Mouse (Mus musculus) right cerebral cortex, postnatal 10 days (tissue): ENCODE measurements around the gene Hsp90aa1.
A peak's percentile ranks its signal among the peaks of the same experiment; 100 is the strongest.
"Not testable (repeated sequence)": the region's sequence is repeated elsewhere in the genome, so short reads cannot be mapped to it uniquely, and the experiment has no call there.

ENCODE experiments used
- DNase-seq, 2 experiments: peaks; one replicate each; pipeline ENCODE4 v3.0.0; 2021; ENCODE audit warnings: low spot score in 2 of 2

Hsp90aa1 gene

DNA sequence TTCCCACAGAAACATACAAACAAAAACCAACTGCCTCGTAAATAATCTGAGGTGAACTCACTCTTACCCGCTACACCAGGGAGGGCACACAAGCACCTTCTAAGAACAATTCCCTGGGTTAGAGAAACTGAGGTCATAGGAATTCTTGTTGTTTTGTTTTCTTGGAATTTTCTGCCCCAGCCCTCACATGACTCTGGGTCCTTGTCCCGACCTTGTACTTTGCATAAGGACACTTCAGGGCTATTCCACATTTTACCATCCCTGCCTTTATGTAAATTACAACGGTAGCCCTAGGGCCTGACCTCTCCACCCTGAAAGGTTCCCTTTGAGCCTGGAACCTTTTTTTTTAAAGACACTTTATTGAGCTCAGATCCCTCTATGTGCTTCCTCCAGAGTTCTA lies at the start of gene Hsp90aa1:
TSS of gene Hsp90aa1 (minus strand) at position 173 of the 400 bp plus-strand sequence.
- no peak for DNase-seq

DNA sequence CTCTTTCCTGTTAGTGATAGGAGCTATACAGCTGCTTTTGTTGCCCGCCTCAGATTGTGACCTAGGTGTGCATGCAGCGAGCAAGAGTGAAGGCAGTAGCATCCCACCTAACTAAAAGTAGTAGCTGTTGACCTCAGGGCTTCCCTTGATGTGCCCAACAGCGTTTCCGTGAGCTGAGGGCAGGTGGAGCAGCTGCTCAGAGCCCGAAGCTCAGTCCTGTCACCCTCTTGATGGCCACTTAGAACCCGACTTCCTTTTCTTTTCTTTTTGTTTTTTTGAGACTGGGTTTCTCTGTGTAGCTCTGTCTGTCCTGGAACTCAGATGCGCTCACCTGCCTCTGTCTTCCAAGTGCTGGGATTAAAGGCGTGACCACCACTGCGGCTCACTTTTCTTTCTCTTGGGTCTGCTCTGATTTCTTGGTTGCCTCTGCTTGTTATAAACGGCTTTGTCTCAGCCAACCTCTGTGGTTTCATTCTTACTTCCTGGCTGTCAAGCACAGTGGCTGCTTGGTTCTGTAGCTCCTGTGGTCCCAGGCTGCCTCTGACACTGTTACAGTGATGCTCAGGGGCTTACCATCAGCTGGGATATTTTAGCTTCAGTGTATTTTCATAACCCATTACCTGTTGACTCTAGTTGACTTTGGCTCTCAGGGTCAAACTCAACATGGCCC lies 48.4 kb upstream of the Hsp90aa1 start:
- no peak for DNase-seq

DNA sequence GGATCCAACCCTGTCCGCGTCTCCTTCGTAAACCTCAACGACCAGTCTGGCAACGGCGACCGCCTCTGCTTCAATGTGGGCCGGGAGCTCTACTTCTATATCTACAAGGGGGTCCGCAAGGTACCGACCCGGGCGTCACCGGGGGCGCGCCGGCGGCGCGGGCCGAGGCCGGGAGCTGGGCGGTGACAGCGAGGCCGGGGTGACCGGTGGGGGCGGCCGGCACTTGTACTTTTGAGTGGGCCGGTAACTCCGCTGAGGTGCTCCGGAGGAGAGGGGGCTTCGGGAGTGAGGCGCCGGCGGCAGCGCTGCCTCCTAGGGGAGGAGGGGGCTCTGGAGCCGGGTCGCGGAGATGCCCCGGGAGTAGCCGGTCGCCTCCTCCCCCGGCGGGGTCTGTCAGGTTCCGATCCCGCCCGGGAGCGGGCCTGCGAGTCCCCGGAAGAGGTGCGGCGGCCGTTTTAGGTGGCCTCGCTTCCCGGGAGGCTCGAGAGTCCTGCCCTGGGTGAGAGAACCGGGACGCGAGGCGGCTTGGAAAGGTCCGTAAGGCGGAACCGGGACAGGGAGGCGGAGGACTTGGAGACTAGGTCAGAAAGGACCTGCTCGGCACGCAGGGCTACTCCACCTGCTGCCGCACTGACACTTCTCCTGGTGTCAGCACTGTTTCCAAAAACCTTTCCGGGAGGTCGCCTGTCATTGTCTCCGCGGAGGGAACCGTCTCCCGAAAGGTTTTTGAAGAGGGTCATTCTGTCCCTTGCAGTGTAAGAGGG lies 35.8 kb upstream of the Hsp90aa1 start:
- DNase-seq, result peak in 1 of 2 experiments; percentile 35

DNA sequence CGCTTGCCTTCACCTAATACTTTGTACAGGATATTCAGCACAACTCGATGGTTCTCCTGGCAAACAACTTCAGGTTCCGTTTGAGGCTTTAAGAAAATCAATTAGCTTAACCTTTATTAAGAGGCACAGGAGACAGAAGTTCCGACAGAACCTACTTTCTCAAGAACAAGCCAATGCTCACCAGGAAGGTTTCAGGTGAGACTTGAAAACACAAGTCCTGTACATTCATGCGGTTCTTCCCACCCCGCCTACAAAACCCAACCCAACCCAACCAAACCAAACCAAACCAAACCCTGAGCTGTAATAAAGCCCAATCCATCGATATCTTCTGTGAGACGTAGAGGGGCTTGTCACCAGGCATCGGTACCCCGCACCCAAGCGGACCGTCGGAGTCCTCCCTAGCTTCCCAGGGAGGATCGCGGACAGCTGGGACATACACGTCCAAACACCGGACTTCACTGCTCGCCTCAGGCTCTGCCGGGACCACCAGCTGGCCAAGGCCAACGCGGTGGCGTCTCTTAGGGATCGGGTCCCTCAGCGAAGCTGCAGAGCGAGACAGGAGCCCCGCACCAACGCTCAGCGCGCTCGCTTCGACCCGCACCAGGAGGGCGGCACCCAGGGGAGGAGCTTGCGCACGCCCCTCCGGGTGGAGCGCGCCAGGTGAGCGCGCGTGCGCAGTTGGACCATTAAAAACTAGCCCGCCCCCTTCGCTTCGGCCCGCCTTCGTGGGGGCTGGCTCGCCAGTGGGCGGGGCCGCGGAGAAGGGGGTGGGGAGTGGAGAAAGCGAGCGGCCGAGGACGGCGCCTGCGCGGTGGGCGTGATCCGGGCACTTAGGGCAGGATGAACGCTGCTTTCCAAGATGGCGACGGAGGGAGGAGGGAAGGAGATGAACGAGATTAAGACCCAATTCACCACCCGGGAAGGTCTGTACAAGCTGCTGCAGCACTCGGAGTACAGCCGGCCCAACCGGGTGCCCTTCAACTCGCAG lies 34.9 kb upstream of the Hsp90aa1 start, which contains the start of gene Wdr20:
TSS of gene Wdr20 (plus strand) at position 775 of the 988 bp plus-strand sequence.
- DNase-seq, result peak; percentile 98 to 99

DNA sequence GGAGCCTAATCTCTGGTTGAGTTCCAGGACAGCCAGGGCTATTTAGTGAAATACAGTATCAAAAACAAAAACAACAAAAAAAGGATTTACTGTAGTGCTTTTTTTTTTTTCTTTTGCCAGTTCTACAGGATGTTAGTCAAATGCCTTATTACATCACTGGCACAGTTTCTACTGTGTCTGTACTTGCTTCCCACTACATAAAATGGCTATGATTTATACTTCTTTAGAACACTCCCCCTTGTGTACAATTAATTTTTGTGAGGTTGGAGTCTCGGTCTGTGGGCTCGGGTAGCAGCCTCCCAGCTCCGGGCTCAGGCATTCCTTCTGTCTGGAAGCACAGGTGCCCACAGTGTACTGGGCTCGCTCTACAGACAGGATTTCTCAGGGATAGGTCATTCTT lies 34.1 kb upstream of the Hsp90aa1 start:
- DNase-seq, result no peak

DNA sequence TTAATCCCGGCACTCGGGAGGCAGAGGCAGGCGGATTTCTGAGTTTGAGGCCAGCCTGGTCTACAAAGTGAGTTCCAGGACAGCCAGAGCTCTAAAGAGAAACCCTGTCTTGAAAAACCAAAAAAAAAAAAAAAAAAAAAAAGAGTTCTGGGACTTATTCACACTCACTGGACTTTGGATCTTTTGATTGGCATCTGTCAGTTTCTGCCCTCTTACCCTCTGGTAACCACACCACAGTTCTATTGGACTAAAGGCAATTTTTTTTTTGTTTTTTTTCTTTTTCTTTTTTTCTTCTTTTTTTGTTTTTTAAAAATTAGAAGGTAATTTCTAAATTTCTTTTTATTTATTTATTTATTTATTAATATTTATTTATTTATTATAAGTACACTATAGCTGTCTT lies 30.7 kb upstream of the Hsp90aa1 start:
- DNase-seq, result not testable (repeated sequence)

DNA sequence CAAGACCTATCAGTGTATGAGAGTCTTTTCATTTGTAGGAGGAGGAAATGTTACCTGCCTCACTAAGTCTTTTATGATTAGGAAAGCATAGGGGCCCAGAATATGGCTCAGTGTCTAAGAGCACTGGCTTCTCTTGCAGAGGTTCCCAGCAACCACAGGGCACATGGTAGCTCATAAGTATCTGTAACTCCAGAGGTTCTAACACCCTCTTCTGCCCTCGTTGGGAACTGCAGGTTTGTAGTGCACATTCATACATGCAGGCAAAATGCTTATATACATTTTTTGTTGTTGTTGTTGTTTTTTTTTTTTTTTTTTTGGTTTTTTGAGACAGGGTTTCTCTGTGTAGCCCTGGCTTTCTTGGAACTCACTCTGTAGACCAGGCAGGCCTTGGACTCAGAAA lies 23.9 kb upstream of the Hsp90aa1 start:
- no peak for DNase-seq

DNA sequence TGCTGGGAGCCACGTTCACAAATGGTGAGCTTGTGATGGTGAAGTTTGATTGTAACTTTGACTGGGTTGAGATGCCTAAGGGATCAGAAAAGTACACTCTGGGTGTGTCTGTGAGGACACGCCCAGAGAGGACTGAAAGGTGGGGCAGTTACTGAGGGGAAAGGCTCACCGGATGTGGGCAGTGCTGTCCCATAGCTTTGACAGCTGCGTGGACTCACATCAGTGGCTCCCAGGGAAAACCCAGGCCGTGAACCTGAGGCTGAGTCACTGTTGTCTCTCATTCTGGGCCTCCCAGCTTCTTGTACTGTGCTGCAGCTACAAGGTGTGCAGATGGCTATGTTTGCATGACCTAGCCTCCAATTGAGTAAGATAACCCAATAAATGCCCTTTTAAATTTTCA lies 23.0 kb upstream of the Hsp90aa1 start:
- no peak for DNase-seq

DNA sequence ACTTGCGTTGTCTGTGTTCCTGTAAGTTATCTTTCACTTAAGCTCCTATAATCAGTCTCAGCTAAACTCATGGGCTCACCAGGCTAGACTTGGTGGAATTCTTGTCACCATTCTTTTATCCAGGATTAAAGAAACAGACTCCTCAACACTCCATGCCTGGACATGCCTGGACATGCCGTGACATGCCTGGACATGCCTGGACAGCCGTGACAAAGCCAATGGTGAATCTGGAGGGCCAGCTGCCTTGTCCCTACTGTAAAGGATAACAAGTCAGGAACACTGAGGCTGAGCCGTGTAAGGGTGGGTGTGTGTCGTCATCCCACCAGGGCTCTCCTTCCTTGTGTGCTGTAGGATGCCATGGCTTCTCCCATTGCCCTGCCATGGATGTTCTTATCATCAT lies 22.5 kb upstream of the Hsp90aa1 start:
- DNase-seq, result no peak

DNA sequence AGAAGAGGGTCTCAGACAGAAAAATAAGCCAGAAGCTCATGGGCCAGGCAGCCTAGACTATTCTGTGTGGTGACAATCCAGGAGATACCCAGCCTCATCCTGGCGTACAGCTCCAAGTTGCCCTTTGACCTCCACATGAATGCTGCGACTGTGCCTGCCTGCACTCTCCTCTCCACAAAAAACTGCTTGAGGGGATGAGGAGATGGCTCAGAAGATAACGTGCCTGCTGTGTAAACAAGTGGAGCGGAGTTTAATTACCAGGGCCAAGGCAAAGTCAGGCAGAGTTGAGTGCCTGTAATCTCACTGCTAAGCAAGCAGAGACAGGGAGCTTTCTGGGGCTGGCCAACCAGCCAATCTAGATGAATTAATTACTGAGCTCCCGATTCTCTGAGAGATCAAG lies 13.5 kb upstream of the Hsp90aa1 start:
- DNase-seq, result no peak

DNA sequence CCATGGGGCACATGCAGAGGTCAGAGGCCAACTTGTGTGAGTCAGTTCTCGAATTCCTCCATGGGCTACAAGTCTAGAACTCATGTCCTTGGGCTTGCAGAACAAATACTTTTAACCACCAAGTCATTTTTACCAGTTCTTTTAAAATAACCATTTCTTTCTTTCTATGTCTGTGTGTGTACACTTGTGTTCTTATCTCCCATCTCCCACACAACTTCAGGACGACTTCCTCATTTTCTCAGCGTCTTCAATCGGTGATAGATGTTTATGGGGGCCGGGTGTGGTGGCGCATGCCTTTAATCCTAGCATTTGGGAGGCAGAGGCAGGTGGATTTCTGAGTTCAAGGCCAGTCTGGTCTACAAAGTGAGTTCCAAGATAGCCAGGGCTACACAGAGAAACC lies 11.7 kb upstream of the Hsp90aa1 start:
- no peak for DNase-seq

DNA sequence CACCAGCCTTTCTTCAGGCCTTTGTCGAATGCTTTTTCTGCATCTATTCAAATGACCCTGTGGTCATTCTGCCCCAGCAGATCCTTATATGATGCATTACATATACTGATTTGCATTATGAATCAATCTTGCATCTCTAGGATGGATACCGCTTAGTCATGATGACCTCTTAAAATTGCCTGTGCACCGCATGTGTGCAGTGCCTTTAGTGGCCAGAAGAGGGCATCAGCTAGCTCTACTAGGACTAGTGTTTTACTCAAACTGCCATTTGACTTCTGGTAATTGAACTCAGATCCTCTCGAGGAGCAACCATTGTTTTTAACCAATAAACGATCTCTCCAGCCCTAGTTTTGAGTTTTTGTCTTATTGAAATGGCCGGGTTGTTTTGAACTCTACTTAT lies 11.3 kb upstream of the Hsp90aa1 start:
- no peak for DNase-seq

DNA sequence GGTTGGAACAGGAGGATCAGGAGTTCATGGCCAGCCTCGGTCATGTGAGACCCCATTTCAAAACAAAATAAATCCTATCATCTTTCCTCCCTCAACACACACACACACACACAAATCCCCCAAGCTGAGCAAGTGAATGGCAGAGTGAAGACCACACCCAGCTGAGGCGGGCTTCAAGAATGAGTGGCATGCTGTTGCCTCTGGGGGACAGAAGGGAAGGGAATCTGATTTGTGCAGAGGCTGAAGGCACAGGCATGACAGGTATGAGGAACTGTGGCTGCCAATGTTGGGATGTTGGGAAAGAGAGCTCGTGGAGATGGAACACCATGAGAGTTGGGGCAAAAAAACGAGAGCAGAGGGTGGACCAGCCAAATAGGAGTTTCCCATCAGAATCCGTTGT lies 8.7 kb upstream of the Hsp90aa1 start:
- DNase-seq, result no peak

DNA sequence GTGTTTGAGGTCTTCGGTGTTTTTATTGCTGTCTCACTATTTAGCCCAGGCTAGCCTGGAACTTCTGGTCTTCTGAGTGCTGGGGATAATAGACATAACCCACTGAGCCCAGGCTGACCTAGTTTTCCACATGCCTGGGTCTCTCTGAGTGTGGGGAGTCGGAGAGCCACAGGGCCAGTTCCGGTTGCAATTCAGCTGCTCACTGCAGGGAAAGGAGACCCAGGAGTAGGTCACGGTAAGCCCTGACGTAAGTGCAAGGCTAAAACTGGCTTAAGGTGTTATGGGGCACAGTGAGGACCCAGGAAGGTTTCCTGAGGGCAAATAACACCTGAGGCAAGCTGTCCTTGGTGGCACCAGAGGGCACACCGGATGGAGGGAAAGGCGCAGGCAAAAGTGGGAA lies 4.9 kb upstream of the Hsp90aa1 start:
- no peak for DNase-seq

DNA sequence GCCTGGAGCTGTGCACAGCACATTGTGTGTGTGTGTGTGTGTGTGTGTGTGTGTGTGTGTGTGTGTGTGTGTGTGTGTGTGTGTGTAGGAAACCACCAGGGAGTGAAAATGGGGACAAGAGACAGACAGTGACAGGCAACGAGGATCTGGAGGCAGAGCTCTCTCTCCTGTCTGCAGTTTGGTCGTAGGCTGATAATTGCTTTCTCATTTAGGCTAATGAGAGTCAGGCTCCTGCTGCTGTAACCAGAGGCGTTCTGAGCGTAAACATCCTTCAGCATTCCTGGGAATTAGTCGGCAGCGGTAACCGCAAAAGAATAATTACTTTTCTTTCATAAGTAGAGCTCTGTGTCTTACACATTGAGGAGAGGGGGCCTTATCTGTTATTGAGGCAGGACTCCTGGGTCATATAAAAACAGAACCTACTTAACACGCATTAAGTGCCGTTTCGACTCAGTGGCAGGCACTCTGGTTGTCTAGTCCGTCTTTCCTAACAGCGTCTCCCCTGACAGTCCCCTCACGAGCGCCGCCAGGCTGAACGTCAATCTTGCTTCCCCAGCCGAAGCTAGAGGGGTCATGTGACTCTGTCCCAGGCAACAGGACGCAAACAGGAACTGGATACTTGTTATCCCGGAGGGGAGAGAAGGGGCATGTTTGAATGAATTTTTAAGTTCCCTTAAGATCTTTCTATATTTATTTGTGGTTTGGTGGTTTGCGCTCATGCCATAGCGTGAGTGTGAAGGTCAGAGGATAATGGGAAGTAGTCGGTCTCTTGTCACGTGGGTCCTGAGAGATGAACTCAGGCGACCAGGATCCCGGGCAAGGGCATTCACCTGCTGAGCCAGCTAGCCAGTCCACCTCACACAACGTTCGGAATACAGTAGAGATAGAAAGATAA lies 4.1 kb upstream of the Hsp90aa1 start:
- peak in 1 of 2 experiments; percentile 48 for DNase-seq

DNA sequence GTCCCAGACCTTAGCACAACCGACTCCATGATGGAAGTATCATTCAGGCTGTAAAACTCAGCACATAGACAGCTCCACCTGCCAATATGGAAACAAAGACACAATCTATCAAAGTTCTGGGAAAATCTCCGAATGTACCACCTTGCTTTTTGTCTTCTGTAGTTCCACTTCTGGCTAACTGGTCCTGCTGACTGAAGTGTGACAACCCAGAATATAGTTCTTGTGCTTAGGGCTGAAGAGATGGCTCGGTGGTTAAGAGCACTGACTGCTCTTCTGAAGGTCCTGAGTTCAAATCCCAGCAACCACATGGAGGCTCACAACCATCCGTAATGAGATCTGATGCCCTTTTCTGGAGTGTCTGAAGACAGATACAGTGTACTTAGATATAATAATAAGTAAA lies 2.9 kb upstream of the Hsp90aa1 start:
- not testable (repeated sequence) for DNase-seq

DNA sequence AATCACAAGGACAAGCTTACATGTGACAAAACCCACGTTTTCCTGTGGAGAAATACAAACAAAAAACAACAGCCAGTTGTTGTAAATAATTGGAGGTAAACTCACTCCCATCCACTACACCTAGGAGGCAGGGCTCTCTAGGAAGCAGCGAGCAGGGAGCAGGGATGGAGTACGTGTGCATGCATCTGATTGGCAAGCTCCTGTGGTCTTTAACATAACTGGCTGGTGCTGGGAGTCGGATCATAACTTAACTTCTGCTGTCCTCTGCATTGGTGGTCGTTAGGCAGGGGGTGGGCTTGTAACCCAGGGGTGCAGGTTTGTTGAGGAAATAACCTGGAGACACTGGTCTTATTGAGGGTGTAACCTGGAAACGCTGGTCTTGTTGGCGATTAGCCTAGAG lies 1.2 kb upstream of the Hsp90aa1 start:
- DNase-seq, result no peak

DNA sequence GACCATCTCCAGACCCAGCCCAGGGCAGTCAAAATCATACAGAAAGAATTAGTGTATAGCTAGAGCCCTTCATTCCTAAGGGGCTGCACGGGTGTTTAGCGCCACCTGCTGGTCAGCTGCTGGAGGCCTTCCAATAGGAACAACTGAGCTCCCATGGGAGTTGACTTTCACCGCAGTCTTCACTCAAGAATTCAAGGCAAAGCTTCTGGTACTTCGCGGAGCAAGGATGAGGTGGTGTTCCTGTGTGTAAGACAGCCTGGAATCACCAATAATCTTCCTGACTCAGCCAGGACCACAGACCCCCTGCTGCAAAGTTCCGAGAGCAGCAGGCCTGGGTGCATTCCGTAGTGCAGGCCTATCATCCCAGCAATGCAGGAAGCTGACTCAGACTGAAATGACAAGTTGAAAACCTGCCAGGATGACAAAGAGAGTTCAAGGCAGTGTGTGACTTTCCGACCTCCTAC lies 512 bp upstream of the Hsp90aa1 start:
- DNase-seq, result peak; percentile 83 to 91

DNA sequence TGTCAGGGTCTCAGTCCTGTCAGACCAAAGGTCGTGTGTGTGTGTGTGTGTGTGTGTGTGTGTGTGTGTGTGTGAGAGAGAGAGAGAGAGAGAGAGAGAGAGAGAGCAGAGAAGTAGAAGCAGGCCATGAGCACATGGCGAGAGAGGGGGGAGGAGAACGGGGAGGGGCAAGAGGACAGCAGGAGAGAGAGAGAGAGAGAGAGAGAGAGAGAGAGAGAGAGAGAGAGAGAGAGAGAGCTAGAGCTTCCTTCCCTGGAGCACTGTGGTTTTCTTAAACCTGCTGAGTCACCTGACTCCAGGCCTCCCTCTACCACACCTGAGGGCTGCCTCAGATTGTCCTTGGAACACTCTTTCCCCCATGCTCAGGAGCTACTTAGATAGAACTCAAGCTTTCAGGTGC lies 1.2 kb downstream of the Hsp90aa1 start:
- not testable (repeated sequence) for DNase-seq

DNA sequence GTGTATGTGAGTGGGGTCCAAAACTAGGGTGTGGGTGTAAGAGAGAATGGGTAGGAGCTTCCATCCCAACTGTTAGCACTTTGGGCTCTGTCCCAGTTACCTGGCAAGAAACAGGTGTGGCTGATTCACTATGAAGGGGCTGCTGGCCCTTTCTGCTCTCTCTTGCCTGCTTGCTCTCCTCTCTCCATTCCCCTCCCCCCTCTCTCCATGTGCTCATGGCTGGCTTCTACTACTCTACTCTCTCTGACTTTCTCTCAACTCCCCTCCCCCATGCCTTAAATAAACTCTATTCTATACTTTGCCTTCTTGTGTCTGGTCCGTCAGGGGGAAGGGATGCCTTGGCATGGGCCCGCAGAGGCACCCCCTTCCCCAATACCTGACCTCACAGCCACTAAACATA lies 1.8 kb downstream of the Hsp90aa1 start:
- DNase-seq, result no peak

DNA sequence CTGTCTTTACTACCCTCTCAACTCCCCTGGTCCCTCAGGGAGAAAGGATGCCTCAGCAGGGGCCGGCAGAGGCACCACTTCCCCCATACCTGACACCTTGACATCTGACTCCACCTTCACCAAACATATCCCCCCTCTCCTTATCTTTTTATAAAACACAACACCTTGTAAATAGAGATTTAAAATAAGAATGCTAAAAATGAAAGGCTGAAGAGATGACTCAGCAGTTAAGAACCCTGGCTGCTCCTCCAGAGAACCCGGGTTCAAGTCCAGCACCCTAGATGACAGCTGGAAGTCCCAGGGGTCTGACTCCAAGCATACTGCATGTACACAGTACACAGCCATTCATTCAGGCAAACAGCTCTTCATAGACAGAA lies 3.4 kb downstream of the Hsp90aa1 start:
- no peak for DNase-seq
